Mouse (Mus musculus): ENCODE measurements around the gene Armh2. TPM values are rescaled to one million over a fixed set of nuclear protein-coding genes. Genes with fewer than 3 reads are reported as not detected.

Gene Armh2
- polyA plus RNA-seq, 1 experiment from 2014 or later = not detected

- no peaks in the 10 kb centered on the region for H3K9me3 ChIP-seq (replicated peaks)
- no peak overlapping the region for H3K4me2 ChIP-seq
- peaks cover 7% of the 10 kb centered on the region; the same call in 1 of the 2 replicates for H3K27me3 ChIP-seq (replicated peaks)
- H3K4me3 ChIP-seq = no peak overlapping the region
- 65% methylated on average over 7 of the region's 7 CpGs for WGBS
- H3K27ac ChIP-seq (ENCODE audit: poor library complexity, severe bottlenecking) = no peak overlapping the region
- peaks cover 19% of the 10 kb centered on the region for H3K4me1 ChIP-seq (replicated peaks)
- no peak for ATAC-seq (ENCODE audit: insufficient number of reproducible peaks, low FRiP score)
- H3K36me3 ChIP-seq = peaks cover 36% of the 10 kb centered on the region
- H3K9ac ChIP-seq = no peak overlapping the region
Measured at GRCm38 (mm10) chr13:24717677-24718076, 23.4 kb upstream of the Armh2 start.

GRCm38 (mm10) chr13:24721502-24721901 lies 19.5 kb upstream of the Armh2 start:
- 67% methylated on average over 10 of the region's 10 CpGs for WGBS
- no peak overlapping the region for H3K9ac ChIP-seq
- H3K9me3 ChIP-seq (replicated peaks) = no peaks in the 10 kb centered on the region
- no peak overlapping the region for H3K4me2 ChIP-seq
- no peak overlapping the region for H3K4me3 ChIP-seq
- no peak overlapping the region for H3K27ac ChIP-seq (ENCODE audit: poor library complexity, severe bottlenecking)
- no peak for ATAC-seq (ENCODE audit: insufficient number of reproducible peaks, low FRiP score)
- H3K36me3 ChIP-seq = peaks cover 45% of the 10 kb centered on the region
- no peaks in the 10 kb centered on the region for H3K27me3 ChIP-seq (replicated peaks)
- H3K4me1 ChIP-seq (replicated peaks) = 0 out of 2 replicates have a peak, but pooled peaks cover 3% of the 10 kb centered on the region

DNA sequence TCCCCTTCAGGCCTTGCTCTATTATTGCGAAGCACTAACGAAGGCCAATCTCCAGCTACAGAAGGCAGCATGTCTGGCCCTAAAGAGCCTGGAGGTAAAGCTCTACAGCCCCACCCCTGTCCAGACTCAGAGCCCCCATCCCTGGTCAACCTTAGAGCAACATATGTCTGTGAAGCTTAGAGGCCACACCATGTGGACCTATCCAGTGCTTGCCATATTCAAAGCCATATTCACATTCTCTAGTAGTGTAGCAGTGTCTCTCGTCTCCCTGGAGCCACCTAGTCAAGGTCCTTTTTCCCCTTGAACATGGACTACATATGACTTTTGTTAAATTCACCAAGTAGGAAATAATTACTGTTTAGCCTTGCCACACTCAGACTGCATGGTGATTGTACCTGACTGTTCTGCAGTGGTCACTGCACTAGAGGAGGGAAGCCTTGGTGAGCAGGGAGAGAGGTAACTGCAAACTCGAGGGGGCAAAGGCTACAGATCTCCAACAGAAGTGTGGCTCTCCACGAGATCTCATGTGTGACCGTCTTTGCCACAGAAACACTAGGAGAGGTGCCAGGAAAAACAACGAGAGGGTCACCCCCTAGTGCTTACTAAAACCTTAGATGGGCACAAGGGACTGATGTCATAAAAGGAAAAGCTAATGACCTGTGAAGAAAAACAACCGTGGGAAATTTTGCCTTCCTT lies 17.2 kb upstream of the Armh2 start:
- no peaks in the 10 kb centered on the region for H3K27me3 ChIP-seq (replicated peaks)
- no peak overlapping the region for H3K4me3 ChIP-seq
- 54% methylated on average over 8 of the region's 8 CpGs for WGBS
- no peak overlapping the region for H3K4me2 ChIP-seq
- H3K9ac ChIP-seq = no peak overlapping the region
- peaks cover 34% of the 10 kb centered on the region for H3K36me3 ChIP-seq
- no peak overlapping the region for H3K27ac ChIP-seq (ENCODE audit: poor library complexity, severe bottlenecking)
- no peaks in the 10 kb centered on the region for H3K9me3 ChIP-seq (replicated peaks)
- H3K4me1 ChIP-seq (replicated peaks) = no peaks in the 10 kb centered on the region
- no peak for ATAC-seq (ENCODE audit: insufficient number of reproducible peaks, low FRiP score)

DNA sequence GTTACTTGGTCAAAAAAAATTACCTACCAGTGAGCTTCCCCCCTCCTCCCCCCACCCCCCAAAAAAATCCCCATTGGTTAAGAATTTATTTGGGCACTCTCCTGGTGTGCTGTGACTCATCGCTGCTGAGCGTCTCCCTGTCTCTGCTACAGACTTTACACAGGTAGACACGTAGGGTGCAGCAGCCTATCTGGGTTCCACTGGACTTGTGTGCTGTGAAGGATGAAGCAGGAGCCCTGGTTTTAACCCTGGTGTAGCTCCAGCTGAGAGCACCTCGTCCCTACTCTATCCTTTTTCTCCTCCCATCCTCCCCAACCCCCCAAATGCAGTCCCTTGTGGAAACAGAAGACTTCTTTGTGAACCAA lies 16.7 kb upstream of the Armh2 start:
- Histone ChIP-seq H3K27ac (ENCODE audit: poor library complexity, severe bottlenecking) (no peak overlapping the region), H3K9me3 (replicated peaks) (no peaks in the 10 kb centered on the region), H3K4me1 (replicated peaks) (no peaks in the 10 kb centered on the region), H3K27me3 (replicated peaks) (no peaks in the 10 kb centered on the region), H3K9ac (no peak overlapping the region), H3K36me3 (peaks cover 31% of the 10 kb centered on the region; the same call in 1 of the 2 replicates), H3K4me2 (no peak overlapping the region), H3K4me3 (no peak overlapping the region)
- no peak for ATAC-seq (ENCODE audit: insufficient number of reproducible peaks, low FRiP score)
- 59% methylated on average over 4 of the region's 4 CpGs for WGBS

DNA sequence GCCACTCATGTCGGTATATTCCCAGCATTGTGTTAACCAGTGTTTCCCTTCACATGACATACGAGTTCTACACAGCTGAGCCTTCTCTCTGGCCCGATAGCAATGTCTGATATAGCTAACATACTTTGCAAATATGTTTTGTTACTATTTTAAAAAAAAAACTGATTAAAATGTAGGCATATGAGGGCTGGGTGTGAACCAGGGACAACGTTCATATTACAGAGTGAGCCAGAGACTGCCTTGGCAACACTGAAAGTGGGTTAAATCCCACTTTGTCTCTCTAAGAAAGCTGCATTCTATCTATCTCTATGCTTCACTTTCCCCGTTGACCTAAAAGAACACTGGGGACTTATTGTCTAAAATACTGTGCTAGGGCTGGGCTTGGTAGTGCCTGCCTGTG lies 11.9 kb upstream of the Armh2 start:
- WGBS = 82% methylated on average over 5 of the region's 5 CpGs

DNA sequence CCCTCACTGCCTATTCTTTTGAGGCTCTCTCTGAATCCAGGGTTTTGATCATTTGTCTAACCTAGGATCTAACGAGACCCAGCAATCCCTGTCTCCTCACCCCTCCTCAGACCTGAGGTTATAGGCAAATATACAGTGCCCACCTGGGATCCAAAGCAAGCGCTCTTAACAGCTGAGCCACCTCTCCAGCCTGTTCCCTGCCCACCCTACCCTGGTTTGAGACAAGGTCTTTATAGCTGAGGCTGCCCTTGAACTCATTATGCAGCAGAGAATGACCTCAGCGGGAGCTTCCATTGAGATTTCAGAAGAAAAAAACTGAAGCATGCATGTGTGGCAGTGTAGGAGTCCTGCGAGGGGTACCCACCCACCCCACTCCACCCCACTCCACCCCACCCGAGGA lies 6.5 kb upstream of the Armh2 start:
- Histone ChIP-seq H3K4me2 (no peak overlapping the region), H3K27me3 (replicated peaks) (no peaks in the 10 kb centered on the region), H3K4me3 (no peak overlapping the region), H3K9me3 (replicated peaks) (no peaks in the 10 kb centered on the region), H3K27ac (ENCODE audit: poor library complexity, severe bottlenecking) (no peak overlapping the region), H3K9ac (no peak overlapping the region), H3K36me3 (peaks cover 4% of the 10 kb centered on the region; the same call in 1 of the 2 replicates), H3K4me1 (replicated peaks) (peaks cover 9% of the 10 kb centered on the region)
- ATAC-seq (ENCODE audit: insufficient number of reproducible peaks, low FRiP score) = no peak
- 82% methylated on average over 5 of the region's 5 CpGs for WGBS

More for the DNA sequence above, 11.9 kb upstream of the Armh2 start:
- H3K4me2 ChIP-seq = no peak overlapping the region
- peaks cover 22% of the 10 kb centered on the region; the same call in 1 of the 2 replicates for H3K36me3 ChIP-seq
- no peaks in the 10 kb centered on the region for H3K9me3 ChIP-seq (replicated peaks)
- no peaks in the 10 kb centered on the region for H3K4me1 ChIP-seq (replicated peaks)
- no peak overlapping the region for H3K9ac ChIP-seq
- no peak overlapping the region for H3K4me3 ChIP-seq
- no peaks in the 10 kb centered on the region for H3K27me3 ChIP-seq (replicated peaks)
- ATAC-seq (ENCODE audit: insufficient number of reproducible peaks, low FRiP score) = no peak
- no peak overlapping the region for H3K27ac ChIP-seq (ENCODE audit: poor library complexity, severe bottlenecking)

- Histone ChIP-seq H3K9ac (no peak overlapping the region), H3K4me2 (no peak overlapping the region), H3K4me3 (no peak overlapping the region), H3K27ac (ENCODE audit: poor library complexity, severe bottlenecking) (no peak overlapping the region), H3K36me3 (no peaks in the 10 kb centered on the region; the same call in 1 of the 2 replicates), H3K4me1 (replicated peaks) (peaks cover 9% of the 10 kb centered on the region), H3K9me3 (replicated peaks) (no peaks in the 10 kb centered on the region), H3K27me3 (replicated peaks) (no peaks in the 10 kb centered on the region)
- no peak for ATAC-seq (ENCODE audit: insufficient number of reproducible peaks, low FRiP score)
- 63% methylated on average over 6 of the region's 6 CpGs for WGBS
Measured at GRCm38 (mm10) chr13:24735608-24736131, 5.4 kb upstream of the Armh2 start.

DNA sequence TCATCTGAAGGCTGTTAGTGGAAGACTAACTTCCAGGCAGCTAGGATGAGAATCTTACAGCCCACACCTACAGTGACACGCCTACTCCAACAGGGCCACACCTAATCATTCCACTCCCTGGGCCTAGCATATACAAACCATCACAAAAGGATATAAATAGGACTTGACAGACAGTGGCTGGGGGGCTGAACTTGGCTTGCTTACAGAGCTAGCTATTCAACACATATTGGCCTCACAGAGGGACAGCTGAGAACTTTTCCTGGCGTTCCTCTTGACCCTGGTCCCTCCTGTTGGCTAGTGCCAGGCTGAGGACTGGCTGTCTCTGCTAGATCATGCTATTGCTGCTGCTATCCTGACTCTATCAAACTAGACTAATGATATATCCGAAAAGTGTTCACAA lies 6.8 kb downstream of the Armh2 start:
- Histone ChIP-seq H3K36me3 (peaks cover 32% of the 10 kb centered on the region), H3K4me1 (replicated peaks) (peaks cover 8% of the 10 kb centered on the region), H3K9me3 (replicated peaks) (no peaks in the 10 kb centered on the region), H3K4me2 (no peak overlapping the region), H3K4me3 (no peak overlapping the region), H3K9ac (no peak overlapping the region), H3K27me3 (replicated peaks) (no peaks in the 10 kb centered on the region), H3K27ac (ENCODE audit: poor library complexity, severe bottlenecking) (0 out of 2 replicates have a peak overlapping the region, but pooled peaks have one; percentile 29)
- 64% methylated on average over 3 of the region's 3 CpGs for WGBS
- ATAC-seq (ENCODE audit: insufficient number of reproducible peaks, low FRiP score) = no peak

- Histone ChIP-seq H3K4me3 (no peak overlapping the region), H3K9me3 (replicated peaks) (no peaks in the 10 kb centered on the region), H3K36me3 (peaks cover 54% of the 10 kb centered on the region), H3K27me3 (replicated peaks) (no peaks in the 10 kb centered on the region), H3K4me2 (no peak overlapping the region), H3K4me1 (replicated peaks) (peaks cover 6% of the 10 kb centered on the region), H3K9ac (no peak overlapping the region), H3K27ac (ENCODE audit: poor library complexity, severe bottlenecking) (no peak overlapping the region)
- no peak for ATAC-seq (ENCODE audit: insufficient number of reproducible peaks, low FRiP score)
- WGBS = 91% methylated on average over 8 of the region's 8 CpGs
Measured at GRCm38 (mm10) chr13:24750807-24751206, 9.8 kb downstream of the Armh2 start.

GRCm38 (mm10) chr13:24751396-24751795 lies 10.4 kb downstream of the Armh2 start:
- H3K9ac ChIP-seq = no peak overlapping the region
- no peak overlapping the region for H3K27ac ChIP-seq (ENCODE audit: poor library complexity, severe bottlenecking)
- ATAC-seq (ENCODE audit: insufficient number of reproducible peaks, low FRiP score) = no peak
- no peak overlapping the region for H3K4me3 ChIP-seq
- no peaks in the 10 kb centered on the region for H3K27me3 ChIP-seq (replicated peaks)
- no peak overlapping the region for H3K4me2 ChIP-seq
- WGBS = 89% methylated on average over 8 of the region's 8 CpGs
- H3K9me3 ChIP-seq (replicated peaks) = no peaks in the 10 kb centered on the region
- H3K4me1 ChIP-seq (replicated peaks) = peaks cover 6% of the 10 kb centered on the region
- peaks cover 60% of the 10 kb centered on the region for H3K36me3 ChIP-seq

GRCm38 (mm10) chr13:24756756-24757155 lies 15.7 kb downstream of the Armh2 start:
- peaks cover 11% of the 10 kb centered on the region for H3K4me1 ChIP-seq (replicated peaks)
- peaks cover 66% of the 10 kb centered on the region for H3K36me3 ChIP-seq
- H3K27me3 ChIP-seq (replicated peaks) = no peaks in the 10 kb centered on the region
- no peaks in the 10 kb centered on the region for H3K9me3 ChIP-seq (replicated peaks)
- no peak for ATAC-seq (ENCODE audit: insufficient number of reproducible peaks, low FRiP score)
- no peak overlapping the region for H3K27ac ChIP-seq (ENCODE audit: poor library complexity, severe bottlenecking)
- no peak overlapping the region for H3K4me2 ChIP-seq
- WGBS = 96% methylated on average over 3 of the region's 3 CpGs
- H3K4me3 ChIP-seq = no peak overlapping the region
- H3K9ac ChIP-seq = no peak overlapping the region

Measured in heart, embryonic 12.5 days (tissue).